Mouse (Mus musculus) spleen, adult 2 months (tissue): ENCODE data around the gene Pdpn.

ENCODE experiments used
- CTCF ChIP-seq: fragments of 200-500 bp; IDR thresholded peaks from 2 replicates; pipeline ENCODE4 v1.5.1; 2011; ENCODE audit warnings: mild to moderate bottlenecking, inconsistent platforms; ENCODE audit not compliant: insufficient read depth, insufficient read length, insufficient replicate concordance; ENCODE audit errors: extremely low read depth
- POLR2A ChIP-seq: fragments of 200-500 bp; IDR thresholded peaks from 2 replicates; pipeline ENCODE4 v1.6.1; 2011; ENCODE audit warnings: low read depth, low read length, inconsistent platforms

GRCm38 (mm10) chr4:143225886-143226285 lies 73.5 kb downstream of the Pdpn start:
- TF ChIP-seq CTCF, result no peak
- TF ChIP-seq POLR2A, result no peak
